Mouse (Mus musculus) layer of hippocampus, adult 6 months (tissue): Measurements from ENCODE around the gene Gm11116. TPM values are rescaled to one million over a fixed set of nuclear protein-coding genes. Genes with fewer than 3 reads are reported as not detected.

Experiments
- long read RNA-seq, 2 experiments: library from polyadenylated mRNA; unstranded; transcript quantifications; one replicate each; pipeline ENCODE4 v2.0.0; 2019 to 2020
- polyA plus RNA-seq: library from polyadenylated mRNA; unstranded; fragments of <200 nt; fragmentation: Nextera tagmentation; gene quantifications from 2 replicates; pipeline ENCODE4 v1.2.3, GENCODE M21; 2021

Gene Gm11116
- not detected in 2 replicates for polyA plus RNA-seq
- long read RNA-seq, experiment 1: 0 reads
- long read RNA-seq, experiment 2: 0 reads

GRCm38 (mm10) chr5:88111430-88111829 is at the start of gene Gm11116:
TSS of gene Gm11116 (minus strand) at chr5:88111530.

GRCm38 (mm10) chr5:88153999-88154398 is 42.7 kb upstream of the Gm11116 start, which contains the start of gene Gm11115:
TSS of gene Gm11115 (minus strand) at chr5:88154099.

GRCm38 (mm10) chr5:88086256-88086655 is 25.1 kb downstream of the Gm11116 start, which contains the start of gene Smr2:
TSS of gene Smr2 (plus strand) at chr5:88086556.

Other genes with a start within 250 kb of the Gm11116 start
- not detected in 2 replicates for gene Odam, start 226.5 kb downstream of the Gm11116 start, polyA plus RNA-seq
- gene Csn3, start 186.0 kb downstream of the Gm11116 start, polyA plus RNA-seq: not detected in 2 replicates
- gene 2310003L06Rik, start 142.1 kb downstream of the Gm11116 start, polyA plus RNA-seq: not detected in 2 replicates
- not detected in 2 replicates for gene Gm28434, start 142.0 kb downstream of the Gm11116 start, polyA plus RNA-seq
- not detected in 2 replicates for gene Cabs1, start 132.1 kb downstream of the Gm11116 start, polyA plus RNA-seq
- not detected in 2 replicates for gene Smr3a, start 109.0 kb downstream of the Gm11116 start, polyA plus RNA-seq
- gene Smr2, start 25.0 kb downstream of the Gm11116 start, polyA plus RNA-seq: not detected in 2 replicates
- not detected in 2 replicates for gene Gm11115, start 42.6 kb upstream of the Gm11116 start, polyA plus RNA-seq
- not detected in 2 replicates for gene Gm7714, start 157.4 kb upstream of the Gm11116 start, polyA plus RNA-seq
- not detected in 2 replicates for gene Prol1, start 205.8 kb upstream of the Gm11116 start, polyA plus RNA-seq